Mouse (Mus musculus) embryo, embryonic 9.5 days (tissue): ENCODE results near the gene Adat2.

Source experiments
- DNase-seq: peaks from one replicate; pipeline ENCODE4 v3.0.0-alpha.2; 2017; ENCODE audit errors: extremely low spot score

Adat2 gene

DNA sequence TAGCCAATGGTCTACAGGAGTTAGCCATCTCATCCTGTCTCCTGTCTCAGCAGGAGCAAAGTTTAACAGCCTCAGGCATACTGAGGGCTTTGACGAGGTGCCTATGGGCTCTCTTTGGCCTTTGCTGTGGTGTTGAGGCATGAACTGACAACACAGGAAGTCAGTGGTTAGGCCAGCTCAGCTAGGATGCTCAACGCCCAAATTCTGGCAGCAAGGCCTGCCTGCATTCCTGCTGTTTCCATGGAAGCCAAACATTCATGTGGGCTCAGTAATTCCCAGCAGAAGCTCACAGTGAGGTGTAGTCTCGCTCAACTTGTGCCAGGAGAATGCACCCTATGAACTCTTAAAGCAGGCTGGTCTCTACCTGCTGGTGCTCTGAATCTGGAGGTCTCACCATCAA, 43.4 kb downstream of the Adat2 start:
- no peak for DNase-seq

DNA sequence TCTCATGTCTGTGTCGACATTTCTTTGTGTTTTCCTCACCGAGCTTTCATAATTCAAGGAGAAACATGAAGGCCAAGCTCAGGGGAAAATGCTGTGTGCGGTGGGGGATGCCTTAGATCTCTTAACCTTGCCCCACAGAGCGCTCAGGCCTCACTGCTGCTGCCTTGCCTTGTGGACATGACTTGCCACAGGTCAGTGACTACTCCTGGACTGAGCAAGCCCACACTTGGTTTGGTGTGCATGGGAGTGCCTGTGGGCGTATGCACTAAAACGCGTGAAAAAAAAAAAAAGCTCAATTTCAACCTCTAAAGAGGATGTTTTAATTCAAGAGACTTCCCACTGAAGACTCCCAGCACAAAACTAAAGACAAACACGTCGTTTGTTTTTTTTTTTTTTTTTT, 44.2 kb downstream of the Adat2 start:
- no peak for DNase-seq

DNA sequence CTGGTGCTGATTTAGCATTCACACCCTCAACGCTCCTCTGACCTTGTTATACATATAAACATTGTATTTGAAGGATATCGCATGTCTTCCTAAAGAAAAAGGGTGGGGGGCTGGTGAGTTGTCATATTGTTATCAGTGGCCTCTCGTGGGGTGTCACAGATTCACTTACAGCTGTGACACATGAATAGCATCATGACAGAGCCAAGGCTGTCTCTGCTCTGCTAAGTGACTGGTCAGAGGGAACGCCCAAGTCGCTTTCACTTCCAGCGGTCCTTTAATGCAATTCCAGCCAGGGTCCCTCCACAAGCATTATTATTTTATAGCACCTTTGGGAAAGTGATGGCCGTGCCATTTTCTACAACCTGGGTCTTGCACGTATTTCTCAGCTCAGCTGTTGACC, 44.8 kb downstream of the Adat2 start:
- DNase-seq = no peak

DNA sequence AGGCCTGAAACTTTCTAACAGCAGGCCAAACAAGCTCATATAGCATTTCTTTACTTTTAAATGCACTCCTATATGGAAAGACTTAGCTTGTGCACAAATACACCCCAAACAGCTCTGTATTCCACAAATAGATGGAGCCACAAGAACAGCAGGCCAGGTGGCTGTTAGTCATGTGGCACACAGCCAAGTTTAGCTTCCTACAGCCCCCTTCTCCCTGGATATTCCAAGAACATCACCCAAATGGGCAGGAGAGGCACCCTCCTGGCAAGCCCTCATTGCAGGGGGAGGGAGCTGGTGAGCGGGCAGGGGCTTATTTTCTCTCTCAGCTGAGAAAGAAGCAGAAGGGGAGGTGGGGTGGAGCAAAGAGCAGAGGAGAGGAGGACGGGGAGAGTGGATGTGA, 48.2 kb downstream of the Adat2 start:
- no peak for DNase-seq
